9 mouse cellular contexts compared by ENCODE assay signal in genomic region chr6:145823103-145823502, GRCm38 (mm10). TPM values are rescaled to one million over a fixed set of nuclear protein-coding genes. Genes with fewer than 3 reads are reported as not detected.
DNase-seq lines count a peak whose midpoint lies in the region; ATAC-seq and TF ChIP-seq lines count a peak whose summit lies in the region.
"Had no signal": no experiment of that assay in that cellular context is flagged by ENCODE, and none has a peak within 500 bp of the region (broad histone marks: within the 10 kb centered on the region; RNA-seq: fewer than 3 reads in every experiment).

No protein-coding gene starts in this region.

- H3K27ac ChIP-seq in heart, embryonic 13.5 days (replicated peaks) = peak overlapping the region; percentile 59
- H3K27ac ChIP-seq in forebrain, embryonic 12.5 days = no peak overlapping the region
- H3K27ac ChIP-seq in liver, embryonic 15.5 days (replicated peaks) = no peak overlapping the region
- H3K27ac ChIP-seq in neural tube, embryonic 11.5 days (ENCODE audit: low read depth, low read length) = no peak overlapping the region
- no peak overlapping the region for H3K27ac ChIP-seq in cerebellum, adult 2 months (ENCODE audit: insufficient read depth, low read length)

- WGBS in heart, embryonic 13.5 days = 47% methylated on average over 6 of the region's 6 CpGs
- 46% methylated on average over 6 of the region's 6 CpGs for WGBS in forebrain, embryonic 12.5 days
- WGBS in liver, embryonic 15.5 days (ENCODE audit: insufficient replicate concordance) = 54% methylated on average over 6 of the region's 6 CpGs
- WGBS in neural tube, embryonic 11.5 days = 40% methylated on average over 6 of the region's 6 CpGs
- WGBS in cerebellum, adult 2 months = 60% methylated on average over 6 of the region's 6 CpGs

- H3K4me1 ChIP-seq in heart, embryonic 13.5 days = peaks cover 15% of the 10 kb centered on the region
- H3K4me1 ChIP-seq in forebrain, embryonic 12.5 days = no peaks in the 10 kb centered on the region; the same call in 1 of the 2 replicates
- peaks cover 10% of the 10 kb centered on the region; the same call in 1 of the 2 replicates for H3K4me1 ChIP-seq in liver, embryonic 15.5 days (replicated peaks)
- H3K4me1 ChIP-seq in neural tube, embryonic 11.5 days (ENCODE audit: control insufficient read depth, insufficient read depth, low read length) = no peaks in the 10 kb centered on the region
- H3K4me1 ChIP-seq in cerebellum, adult 2 months (ENCODE audit: control insufficient read depth, insufficient read depth, low read length) = no peaks in the 10 kb centered on the region

- TF ChIP-seq POLR2A in cerebellum, adult 2 months (IDR thresholded peaks at IDR 0.05; ENCODE audit: borderline replicate concordance, insufficient read depth, low read length) = no peak

- peak; percentile 35; the same call in 1 of the 2 replicates for ATAC-seq in heart, embryonic 13.5 days (ENCODE audit: extremely low read depth, insufficient number of reproducible peaks, low FRiP score, low TSS enrichment)
- ATAC-seq in forebrain, embryonic 12.5 days (ENCODE audit: low FRiP score) = peak; percentile 53; the same call in 1 of the 2 replicates
- peak; percentile 60 for ATAC-seq in liver, embryonic 15.5 days (ENCODE audit: insufficient read depth)
- peak; percentile 71; the same call in 1 of the 2 replicates for ATAC-seq in neural tube, embryonic 11.5 days (ENCODE audit: insufficient read depth, low FRiP score, low TSS enrichment)
- no peak for ATAC-seq in inflammation-experienced regulatory T-cells, adult 6 months

- no peak for TF ChIP-seq CTCF in cerebellum, adult 2 months (IDR thresholded peaks at IDR 0.05; ENCODE audit: borderline replicate concordance, insufficient read depth, low read depth, low read length)

- H3K27me3 ChIP-seq in heart, embryonic 13.5 days (replicated peaks) = no peaks in the 10 kb centered on the region
- H3K27me3 ChIP-seq in forebrain, embryonic 12.5 days = no peaks in the 10 kb centered on the region
- H3K27me3 ChIP-seq in liver, embryonic 15.5 days = no peaks in the 10 kb centered on the region
- H3K27me3 ChIP-seq in neural tube, embryonic 11.5 days (ENCODE audit: control insufficient read depth, insufficient read depth, low read length) = no peaks in the 10 kb centered on the region
- no peaks in the 10 kb centered on the region for H3K27me3 ChIP-seq in cerebellum, adult 2 months (ENCODE audit: control insufficient read depth, insufficient read depth, low read length)
- H3K27me3 ChIP-seq: CH12.LX had no signal

- peaks cover 4% of the 10 kb centered on the region; the same call in 1 of the 2 replicates for H3K9me3 ChIP-seq in heart, embryonic 13.5 days
- no peaks in the 10 kb centered on the region for H3K9me3 ChIP-seq in forebrain, embryonic 12.5 days
- H3K9me3 ChIP-seq in liver, embryonic 15.5 days (replicated peaks) = no peaks in the 10 kb centered on the region
- H3K9me3 ChIP-seq in neural tube, embryonic 11.5 days (ENCODE audit: control insufficient read depth, low read length) = no peaks in the 10 kb centered on the region

- no peak overlapping the region for H3K4me2 ChIP-seq in heart, embryonic 13.5 days
- no peak overlapping the region for H3K4me2 ChIP-seq in forebrain, embryonic 12.5 days
- no peak overlapping the region for H3K4me2 ChIP-seq in liver, embryonic 15.5 days
- H3K4me2 ChIP-seq in neural tube, embryonic 11.5 days (ENCODE audit: low read depth) = no peak overlapping the region

- no peak overlapping the region for H3K9ac ChIP-seq in heart, embryonic 13.5 days
- H3K9ac ChIP-seq in forebrain, embryonic 12.5 days = no peak overlapping the region
- no peak overlapping the region for H3K9ac ChIP-seq in liver, embryonic 15.5 days
- no peak overlapping the region for H3K9ac ChIP-seq in neural tube, embryonic 11.5 days (ENCODE audit: low read length)

- no peak for DNase-seq in heart, adult 11 months
- DNase-seq in neural tube, embryonic 11.5 days (ENCODE audit: low spot score) = peak; percentile 50
- DNase-seq in cerebellum, adult 2 months = no peak
- no peak for DNase-seq in layer of hippocampus, postnatal 10 days (ENCODE audit: low spot score in 2 of 2)

- H3K4me3 ChIP-seq in heart, embryonic 13.5 days = no peak overlapping the region
- H3K4me3 ChIP-seq in forebrain, embryonic 12.5 days (replicated peaks) = no peak overlapping the region
- no peak overlapping the region for H3K4me3 ChIP-seq in liver, embryonic 15.5 days (replicated peaks)
- H3K4me3 ChIP-seq in neural tube, embryonic 11.5 days (ENCODE audit: low read depth, low read length) = no peak overlapping the region
- H3K4me3 ChIP-seq in cerebellum, adult 2 months (replicated peaks; ENCODE audit: insufficient read depth, low read depth, low read length) = no peak overlapping the region

- H3K36me3 ChIP-seq in heart, embryonic 13.5 days = peaks cover 47% of the 10 kb centered on the region
- H3K36me3 ChIP-seq in forebrain, embryonic 12.5 days (replicated peaks) = no peaks in the 10 kb centered on the region
- H3K36me3 ChIP-seq in liver, embryonic 15.5 days (replicated peaks) = no peaks in the 10 kb centered on the region
- H3K36me3 ChIP-seq in neural tube, embryonic 11.5 days (ENCODE audit: control insufficient read depth, insufficient read depth, low read length) = no peaks in the 10 kb centered on the region

RNA-seq across cellular contexts. Expression of gene Bhlhe41, which starts 42.3 kb away (rescaled TPM):
- polyA plus RNA-seq in heart, embryonic 13.5 days (2015; fragmentation: Nextera tagmentation; extraction: Ambion mirVana) = 4.9 and 6.6 TPM in 2 replicates
- 1.5 and 1.6 TPM in 2 replicates for polyA plus RNA-seq in forebrain, embryonic 12.5 days (2016; fragmentation: Nextera tagmentation; extraction: Ambion mirVana)
- polyA plus RNA-seq in liver, embryonic 15.5 days (2015; fragmentation: Nextera tagmentation; extraction: Ambion mirVana) = 0.02 and 0.12 TPM in 2 replicates
- 1.0 and 1.2 TPM in 2 replicates for polyA plus RNA-seq in neural tube, embryonic 11.5 days (2014; fragmentation: Nextera tagmentation; extraction: Ambion mirVana)
- 33.9 and 35.0 TPM in 2 replicates for polyA plus RNA-seq in cerebellum, adult 2 months (2012; rRNA removed)
- 10 to 100 TPM; 15.5 to 19.3 TPM for total RNA-seq in layer of hippocampus, postnatal 10 days (2021)
- polyA plus RNA-seq in inflammation-experienced regulatory T-cells, adult 6 months (2017; shearing (Covaris generic)) = under 1 TPM; 0.11 to 0.44 (median 0.35) TPM
